Mouse (Mus musculus) ES-Bruce4 (cell line): ENCODE results near the gene Mdfi.

Experiments used
- CTCF ChIP-seq: IDR thresholded peaks from one replicate; pipeline ENCODE4 v1.8.1; 2011; ENCODE audit warnings: low read depth, low read length
- POLR2A ChIP-seq: IDR thresholded peaks from one replicate; pipeline ENCODE4 v1.8.1; 2011; ENCODE audit warnings: low read length; ENCODE audit not compliant: insufficient read depth

GRCm38 (mm10) chr17:47793377-47793776 is 41.1 kb downstream of the Mdfi start:
- TF ChIP-seq CTCF (peak; percentile 97), POLR2A (no peak)
